Mouse (Mus musculus) embryonic facial prominence, embryonic 15.5 days (tissue): ENCODE results near the gene Itgb5. TPM values are rescaled to one million over a fixed set of nuclear protein-coding genes. Genes with fewer than 3 reads are reported as not detected.

Experiments
- ATAC-seq: fragments of 200-750 bp; cut with Nextera tagmentation; 2 replicates; pipeline ENCODE4 v1.8.0; 2017; ENCODE audit warnings: low read depth, moderate TSS enrichment; ENCODE audit not compliant: insufficient number of reproducible peaks, low FRiP score, low TSS enrichment
- H3K27ac ChIP-seq: fragments of 300-500 bp; sonication (generic); replicated peaks from 2 replicates; pipeline ENCODE4 v1.5.1; 2015; ENCODE audit warnings: mild to moderate bottlenecking, inconsistent platforms
- H3K27me3 ChIP-seq: fragments of 300-500 bp; sonication (generic); 2 replicates; pipeline ENCODE4 v1.6.1; 2015; ENCODE audit warnings: inconsistent platforms
- H3K36me3 ChIP-seq: fragments of 300-500 bp; sonication (generic); 2 replicates; pipeline ENCODE4 v1.6.1; 2015; ENCODE audit warnings: mild to moderate bottlenecking, inconsistent platforms
- H3K4me1 ChIP-seq: fragments of 300-500 bp; sonication (generic); 2 replicates; pipeline ENCODE4 v1.6.1; 2015; ENCODE audit warnings: inconsistent platforms
- H3K4me2 ChIP-seq: fragments of 300-500 bp; sonication (generic); replicated peaks from 2 replicates; pipeline ENCODE4 v1.6.1; 2015; ENCODE audit warnings: mild to moderate bottlenecking, inconsistent platforms
- H3K4me3 ChIP-seq: fragments of 300-500 bp; sonication (generic); replicated peaks from 2 replicates; pipeline ENCODE4 v1.5.1; 2015; ENCODE audit warnings: mild to moderate bottlenecking, inconsistent platforms
- H3K9ac ChIP-seq: fragments of 300-500 bp; sonication (generic); 2 replicates; pipeline ENCODE4 v1.6.1; 2015; ENCODE audit warnings: inconsistent platforms
- H3K9me3 ChIP-seq: fragments of 300-500 bp; sonication (generic); replicated peaks from 2 replicates; pipeline ENCODE4 v1.6.1; 2016; ENCODE audit warnings: inconsistent platforms
- WGBS: fragments of 180-500 bp; shearing (Covaris S2); methylation state at CpG from one replicate; pipeline ENCODE4 v1.1.7; 2015; 5-methylcytosine and 5-hydroxymethylcytosine counted together
- polyA plus RNA-seq: library from polyadenylated mRNA; unstranded; fragments of >200 nt; fragmentation: Nextera tagmentation; extraction: Ambion mirVana; gene quantifications from 2 replicates; pipeline ENCODE4 v1.2.1, GENCODE M21; 2015

Gene Itgb5
- polyA plus RNA-seq, 1 experiment from 2014 or later = 123 TPM

DNA sequence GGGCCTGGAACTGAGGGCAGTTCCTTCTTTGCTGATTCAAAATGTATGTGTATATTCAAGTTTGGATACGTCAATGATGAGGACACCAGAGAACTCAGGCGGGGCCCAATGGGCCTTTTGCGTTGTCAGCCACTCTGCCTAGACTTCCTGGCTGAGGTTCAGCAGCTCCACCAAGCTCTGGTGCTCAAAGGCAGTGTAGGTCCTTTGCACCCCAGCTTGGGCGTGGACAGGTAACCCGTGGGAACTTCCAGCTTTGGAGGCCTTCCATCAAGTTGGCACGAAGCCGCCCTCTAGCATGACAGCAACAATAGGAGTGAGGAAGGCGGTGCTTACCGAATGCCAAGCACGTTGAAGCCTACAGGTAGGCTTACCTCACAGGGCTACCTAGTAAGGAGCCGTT, 103.9 kb downstream of the Itgb5 start:
- H3K4me1 ChIP-seq = peaks cover 72% of the 10 kb centered on the region
- 77% methylated on average over 11 of the region's 11 CpGs for WGBS
- no peak overlapping the region for H3K9ac ChIP-seq
- H3K27me3 ChIP-seq = no peaks in the 10 kb centered on the region
- peak overlapping the region; percentile 78 for H3K27ac ChIP-seq
- H3K9me3 ChIP-seq = no peaks in the 10 kb centered on the region
- no peak overlapping the region for H3K4me3 ChIP-seq
- H3K4me2 ChIP-seq = no peak overlapping the region
- no peak for ATAC-seq
- H3K36me3 ChIP-seq = no peaks in the 10 kb centered on the region; the same call in 1 of the 2 replicates

DNA sequence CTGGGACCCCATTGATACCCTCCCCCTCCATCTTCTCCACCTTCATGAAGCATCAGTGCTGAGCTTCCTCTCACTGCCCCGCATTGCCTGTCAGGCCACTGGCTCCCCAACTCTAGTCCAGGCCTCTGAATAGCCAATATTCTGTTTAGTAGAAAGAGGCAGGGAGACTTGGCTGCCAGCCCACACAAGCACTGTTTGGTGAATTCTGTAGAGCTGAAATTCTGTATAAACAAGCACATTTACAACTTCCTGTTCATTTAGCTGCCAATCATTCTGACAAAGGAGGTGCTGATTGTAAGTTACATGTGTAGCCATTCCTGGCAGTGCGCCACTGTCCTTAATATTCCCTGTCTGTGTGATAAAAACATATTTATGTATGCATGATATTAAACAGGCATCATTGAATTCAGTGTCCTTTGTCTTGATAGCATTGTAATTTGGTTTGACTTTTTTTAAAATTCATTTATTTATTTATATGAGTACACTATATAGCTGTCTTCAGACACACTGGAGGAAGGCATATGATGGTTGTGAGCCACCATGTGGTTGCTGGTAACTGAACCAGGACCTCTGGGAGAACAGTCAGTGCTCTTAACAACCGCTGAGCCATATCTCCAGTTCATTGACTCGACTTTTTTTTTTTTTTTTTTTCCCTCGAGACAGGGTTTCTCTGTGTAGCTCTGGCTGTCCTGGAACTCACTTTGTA, 105.4 kb downstream of the Itgb5 start:
- Histone ChIP-seq H3K36me3 (no peaks in the 10 kb centered on the region; the same call in 1 of the 2 replicates), H3K9me3 (no peaks in the 10 kb centered on the region), H3K9ac (0 out of 2 replicates have a peak overlapping the region, but pooled peaks have one; percentile 6), H3K27ac (peak overlapping the region; percentile 78), H3K4me2 (no peak overlapping the region), H3K4me1 (peaks cover 72% of the 10 kb centered on the region), H3K27me3 (no peaks in the 10 kb centered on the region), H3K4me3 (no peak overlapping the region)
- WGBS = 58% methylated on average over 5 of the region's 5 CpGs
- no peak for ATAC-seq

DNA sequence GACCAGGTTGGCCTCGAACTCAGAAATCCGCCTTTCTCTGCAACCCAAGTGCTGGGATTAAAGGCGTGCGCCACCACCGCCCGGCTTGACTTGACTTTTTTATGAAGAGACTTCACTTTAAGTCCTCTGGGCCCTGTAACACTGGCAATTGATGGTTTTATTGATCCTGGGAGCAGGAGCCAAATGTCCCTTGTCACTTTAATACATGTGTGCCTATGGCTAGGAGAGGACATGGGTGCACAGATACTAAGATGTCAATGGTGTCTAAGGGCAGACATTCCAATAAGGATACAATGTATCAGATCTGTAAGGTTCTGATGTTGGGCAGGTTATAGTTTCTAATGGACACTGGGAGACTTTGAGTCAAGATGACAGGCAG, 105.9 kb downstream of the Itgb5 start:
- H3K27ac ChIP-seq = no peak overlapping the region
- WGBS = 93% methylated on average over 6 of the region's 6 CpGs
- ATAC-seq = no peak

DNA sequence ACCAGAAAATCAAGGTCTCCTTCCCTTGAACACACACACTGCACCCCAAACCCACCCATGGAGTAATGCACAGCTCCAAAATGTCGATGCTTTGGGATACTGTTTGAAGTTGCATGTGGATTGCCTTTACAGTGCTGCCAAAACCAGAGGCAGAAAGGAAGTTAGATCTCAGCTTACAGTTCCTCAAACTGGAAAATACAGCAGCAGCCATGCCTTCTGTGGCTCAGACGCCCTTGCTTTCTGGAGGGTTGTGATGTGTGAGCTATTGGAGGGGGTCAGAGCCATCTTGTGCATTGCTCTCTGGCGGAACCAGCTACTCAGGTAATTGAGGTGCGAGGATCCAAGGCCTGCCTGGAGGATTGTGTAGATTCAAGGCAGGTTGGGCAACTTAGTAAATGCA, 107.4 kb downstream of the Itgb5 start:
- Histone ChIP-seq H3K4me1 (peaks cover 83% of the 10 kb centered on the region), H3K4me2 (no peak overlapping the region), H3K4me3 (no peak overlapping the region), H3K9me3 (no peaks in the 10 kb centered on the region), H3K9ac (no peak overlapping the region), H3K36me3 (no peaks in the 10 kb centered on the region; the same call in 1 of the 2 replicates), H3K27ac (peak overlapping the region; percentile 55), H3K27me3 (no peaks in the 10 kb centered on the region)
- no peak for ATAC-seq
- WGBS = 62% methylated on average over 4 of the region's 4 CpGs

More for the DNA sequence above, 105.9 kb downstream of the Itgb5 start:
- Histone ChIP-seq H3K9me3 (no peaks in the 10 kb centered on the region), H3K4me3 (no peak overlapping the region), H3K4me1 (peaks cover 75% of the 10 kb centered on the region), H3K36me3 (no peaks in the 10 kb centered on the region; the same call in 1 of the 2 replicates), H3K27me3 (no peaks in the 10 kb centered on the region), H3K9ac (no peak overlapping the region), H3K4me2 (no peak overlapping the region)

DNA sequence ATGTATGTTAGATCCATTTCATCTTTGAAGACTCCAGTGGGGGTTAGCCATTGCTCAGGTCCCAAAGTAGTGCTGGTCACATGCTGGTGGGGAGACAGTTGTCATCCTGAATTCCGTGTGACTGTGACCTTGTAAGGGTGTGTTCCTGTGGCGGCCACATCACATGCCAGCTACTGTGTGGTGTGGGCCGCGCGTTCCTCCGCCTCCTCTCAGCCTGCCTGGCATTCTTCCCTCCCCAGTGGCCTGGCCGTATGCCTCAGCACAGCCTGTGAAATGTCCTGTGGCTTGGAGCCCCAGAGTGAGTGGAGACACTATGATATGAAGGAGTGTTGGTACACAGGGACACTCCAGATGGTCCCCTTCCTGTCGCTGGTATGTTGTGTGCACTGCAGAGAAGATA, 108.1 kb downstream of the Itgb5 start:
- no peak overlapping the region for H3K4me3 ChIP-seq
- H3K9ac ChIP-seq = no peak overlapping the region
- H3K27ac ChIP-seq = 0 out of 2 replicates have a peak overlapping the region, but pooled peaks have one; percentile 55
- 76% methylated on average over 8 of the region's 8 CpGs for WGBS
- ATAC-seq = peak; percentile 40; the same call in 1 of the 2 replicates
- no peaks in the 10 kb centered on the region; the same call in 1 of the 2 replicates for H3K36me3 ChIP-seq
- H3K4me2 ChIP-seq = no peak overlapping the region
- H3K9me3 ChIP-seq = no peaks in the 10 kb centered on the region
- H3K27me3 ChIP-seq = no peaks in the 10 kb centered on the region
- H3K4me1 ChIP-seq = peaks cover 86% of the 10 kb centered on the region

DNA sequence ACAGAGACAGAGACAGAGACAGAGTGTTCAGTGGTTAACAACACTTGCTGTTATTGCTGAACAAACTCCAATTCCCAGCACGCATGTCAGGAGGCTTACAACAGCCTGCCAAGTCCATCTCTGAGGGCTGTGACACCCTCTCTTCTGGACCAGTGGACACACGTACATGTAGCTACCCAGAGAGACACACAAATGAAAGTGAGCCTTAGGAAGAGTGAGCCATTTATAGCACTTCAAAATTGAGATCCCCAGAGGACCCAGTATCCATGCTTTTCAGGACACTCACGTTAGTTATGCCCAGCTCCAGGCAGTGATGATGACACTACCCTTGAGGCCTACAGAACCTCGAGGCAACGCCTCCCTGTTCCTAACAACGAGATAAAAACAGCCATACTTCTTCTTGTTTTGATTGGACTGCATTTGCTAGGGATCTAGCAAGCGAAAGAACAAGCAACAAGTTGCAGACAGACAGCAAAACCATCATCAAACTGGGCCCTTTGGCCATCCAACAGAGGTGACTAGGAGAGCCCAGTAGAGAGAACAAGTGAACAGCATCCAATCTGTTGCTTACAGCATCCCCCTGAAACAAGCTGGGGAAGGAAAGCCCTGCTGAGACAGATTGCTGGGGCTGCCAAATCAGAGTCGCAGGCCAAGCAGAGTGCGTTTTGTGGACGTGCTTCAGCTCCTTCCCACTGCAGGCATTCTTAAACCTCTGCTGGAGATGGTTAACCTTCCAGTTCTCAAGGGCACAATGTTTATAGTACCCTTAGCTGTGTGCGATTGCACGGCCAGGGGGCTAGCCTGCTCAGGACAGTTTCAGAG, 109.1 kb downstream of the Itgb5 start:
- Histone ChIP-seq H3K36me3 (no peaks in the 10 kb centered on the region), H3K4me1 (peaks cover 84% of the 10 kb centered on the region), H3K9me3 (no peaks in the 10 kb centered on the region), H3K9ac (no peak overlapping the region), H3K4me3 (no peak overlapping the region), H3K27me3 (no peaks in the 10 kb centered on the region), H3K4me2 (no peak overlapping the region), H3K27ac (no peak overlapping the region)
- WGBS = 58% methylated on average over 12 of the region's 12 CpGs
- no peak for ATAC-seq

DNA sequence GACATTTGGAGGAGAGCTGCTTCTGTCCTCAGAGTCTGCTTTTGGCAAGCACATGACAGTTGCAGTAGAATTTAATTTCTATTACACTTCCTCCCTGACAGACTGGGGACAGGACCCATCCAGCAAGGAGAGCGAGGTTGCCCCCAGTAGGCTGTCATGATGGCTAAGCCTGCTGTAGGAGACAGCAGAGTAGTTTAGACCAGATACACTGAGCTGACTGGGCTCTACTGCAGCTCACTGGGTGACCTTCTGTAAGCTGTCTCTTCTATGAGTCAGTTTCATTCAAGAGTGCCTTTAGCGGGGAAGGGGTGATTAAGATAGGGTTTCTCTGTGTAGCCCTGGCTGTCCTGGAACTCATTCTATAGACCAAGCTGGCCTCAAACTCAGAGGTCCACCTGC, 109.7 kb downstream of the Itgb5 start:
- Histone ChIP-seq H3K4me1 (peaks cover 82% of the 10 kb centered on the region), H3K27ac (no peak overlapping the region), H3K36me3 (no peaks in the 10 kb centered on the region), H3K4me3 (no peak overlapping the region), H3K4me2 (no peak overlapping the region), H3K9me3 (no peaks in the 10 kb centered on the region), H3K27me3 (no peaks in the 10 kb centered on the region), H3K9ac (no peak overlapping the region)
- WGBS = 72% methylated on average over 2 of the region's 2 CpGs
- ATAC-seq = no peak

DNA sequence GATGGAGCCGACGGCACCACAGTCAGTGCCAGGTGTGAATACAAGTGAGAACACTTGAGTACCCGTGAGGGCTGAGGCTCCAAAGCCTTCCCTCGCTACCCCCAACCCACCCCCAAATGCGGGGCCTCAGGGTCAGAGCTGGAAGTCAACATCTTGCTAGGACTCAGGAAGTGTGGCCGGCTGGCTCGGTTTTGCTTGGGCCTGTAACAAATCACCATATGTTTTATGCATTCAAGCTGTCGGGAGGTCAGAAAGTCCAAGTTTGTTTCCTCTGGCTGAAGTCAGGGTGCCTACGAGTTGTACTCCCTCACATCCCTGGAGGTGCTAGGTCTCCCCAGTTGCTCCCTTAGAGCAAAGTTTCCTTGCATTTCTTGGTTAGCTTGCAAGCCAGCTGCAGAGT, 110.2 kb downstream of the Itgb5 start:
- Histone ChIP-seq H3K27ac (0 out of 2 replicates have a peak overlapping the region, but pooled peaks have one; percentile 22), H3K9me3 (no peaks in the 10 kb centered on the region), H3K4me3 (no peak overlapping the region), H3K4me1 (peaks cover 82% of the 10 kb centered on the region), H3K36me3 (no peaks in the 10 kb centered on the region), H3K4me2 (no peak overlapping the region), H3K27me3 (no peaks in the 10 kb centered on the region), H3K9ac (no peak overlapping the region)
- ATAC-seq = no peak
- 41% methylated on average over 9 of the region's 9 CpGs for WGBS

DNA sequence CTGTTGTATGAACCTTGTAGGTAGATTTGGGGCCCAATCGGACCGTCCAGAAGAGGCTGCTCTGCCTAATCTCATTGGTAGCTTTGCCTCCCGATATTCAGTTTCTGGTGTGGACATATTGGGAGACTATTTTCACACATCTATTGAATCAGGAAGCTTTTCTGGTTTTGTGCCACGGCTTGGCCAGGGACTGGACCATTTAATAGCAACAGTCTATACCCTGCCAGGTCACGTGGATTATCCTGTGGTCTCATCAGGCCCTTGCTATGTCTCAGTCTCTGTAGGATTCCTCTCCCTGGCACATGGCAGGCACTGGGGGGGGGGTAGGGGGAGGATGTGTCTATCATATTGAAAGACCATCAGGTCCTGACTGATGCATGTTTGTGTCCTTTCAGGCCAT, 110.6 kb downstream of the Itgb5 start:
- H3K4me2 ChIP-seq = no peak overlapping the region
- no peak overlapping the region for H3K4me3 ChIP-seq
- no peaks in the 10 kb centered on the region for H3K9me3 ChIP-seq
- H3K4me1 ChIP-seq = peaks cover 82% of the 10 kb centered on the region
- ATAC-seq = no peak
- H3K36me3 ChIP-seq = no peaks in the 10 kb centered on the region
- no peak overlapping the region for H3K9ac ChIP-seq
- no peaks in the 10 kb centered on the region for H3K27me3 ChIP-seq
- H3K27ac ChIP-seq = no peak overlapping the region
- 65% methylated on average over 5 of the region's 5 CpGs for WGBS

DNA sequence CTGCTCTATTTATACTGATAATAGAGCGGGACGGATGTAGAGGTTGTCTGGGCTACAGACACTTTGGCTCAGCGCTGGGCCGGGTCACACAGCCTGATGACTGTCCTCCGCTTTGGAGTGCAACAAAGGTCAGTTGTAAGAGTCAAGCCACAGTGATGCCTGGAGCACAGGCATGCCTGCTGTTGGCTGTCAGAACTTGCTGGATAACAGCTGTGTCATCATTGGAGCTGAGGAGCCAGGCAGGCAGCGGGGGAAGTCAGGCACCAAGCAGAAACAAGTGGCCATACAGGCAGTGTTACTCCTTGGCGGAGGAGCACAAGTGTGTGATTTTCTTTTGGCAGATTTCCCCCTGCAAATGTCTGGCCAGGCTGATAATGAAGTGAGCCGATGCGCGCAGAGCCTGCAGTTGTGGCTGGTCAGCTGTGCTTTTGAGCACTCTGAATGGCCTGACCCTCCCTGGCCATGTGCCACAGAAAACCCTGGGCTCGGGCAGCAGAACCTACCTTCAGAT, 111.9 kb downstream of the Itgb5 start:
- H3K36me3 ChIP-seq = no peaks in the 10 kb centered on the region
- no peak overlapping the region for H3K9ac ChIP-seq
- 38% methylated on average over 11 of the region's 11 CpGs for WGBS
- H3K4me3 ChIP-seq = no peak overlapping the region
- peak; percentile 20; the same call in 1 of the 2 replicates for ATAC-seq
- H3K9me3 ChIP-seq = no peaks in the 10 kb centered on the region
- H3K27me3 ChIP-seq = no peaks in the 10 kb centered on the region
- peaks cover 83% of the 10 kb centered on the region for H3K4me1 ChIP-seq
- no peak overlapping the region for H3K4me2 ChIP-seq
- peak overlapping the region; percentile 58 for H3K27ac ChIP-seq

DNA sequence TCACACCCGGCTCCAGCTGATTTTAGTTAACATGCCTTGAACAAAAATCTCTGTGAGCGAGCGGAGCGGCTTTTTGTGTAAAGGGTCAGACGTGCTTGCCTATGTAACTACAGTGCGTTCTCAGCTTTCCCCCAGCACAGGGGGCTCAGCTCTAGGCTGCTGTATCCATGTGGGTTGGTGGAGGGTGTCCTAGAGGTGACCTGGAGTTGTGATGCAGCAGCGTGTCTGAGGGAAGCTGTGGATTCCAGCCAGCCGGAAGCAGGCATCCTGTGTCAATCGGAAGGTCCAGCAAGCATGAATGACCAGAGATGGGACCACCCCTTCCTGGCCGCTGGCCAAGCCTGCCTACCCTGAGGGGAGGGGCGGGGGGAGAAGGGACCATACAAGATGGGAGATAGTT, 112.9 kb downstream of the Itgb5 start:
- ATAC-seq = no peak
- peak overlapping the region; percentile 58; the same call in 1 of the 2 replicates for H3K27ac ChIP-seq

More for the DNA sequence above, 112.9 kb downstream of the Itgb5 start:
- WGBS = 35% methylated on average over 11 of the region's 11 CpGs
- no peak overlapping the region for H3K4me3 ChIP-seq
- H3K9me3 ChIP-seq = no peaks in the 10 kb centered on the region
- H3K4me2 ChIP-seq = no peak overlapping the region
- no peaks in the 10 kb centered on the region for H3K27me3 ChIP-seq
- peaks cover 81% of the 10 kb centered on the region for H3K4me1 ChIP-seq
- 0 out of 2 replicates have a peak, but pooled peaks cover 2% of the 10 kb centered on the region for H3K36me3 ChIP-seq
- H3K9ac ChIP-seq = no peak overlapping the region
